Mouse (Mus musculus): ENCODE data around the gene Nebl. TPM values are rescaled to one million over a fixed set of nuclear protein-coding genes. Genes with fewer than 3 reads are reported as not detected.
"Not testable (repeated sequence)": the region's sequence is repeated elsewhere in the genome, so short reads cannot be mapped to it uniquely, and the experiment has no call there.

Gene Nebl
- total RNA-seq, 4 experiments from 2014 or later, result 0.24 to 2.0 (median 0.92) TPM

GRCm38 (mm10) chr2:17295257-17295656, 436.0 kb downstream of the Nebl start:
- not testable (repeated sequence) for DNase-seq (ENCODE audit: low spot score in 2 of 2)

Small RNA genes within 50 kb of the gene (microRNA-seq; reads per million reads assigned to microRNA genes)
- gene Mir6419, result not detected

Measured in gastrocnemius, adult 8-10 months (tissue).